Mouse (Mus musculus) 416B (cell line): Measurements from ENCODE around the gene Csmd2.

Experiments used
- DNase-seq: peaks from one replicate; pipeline ENCODE4 v3.0.0; 2011; ENCODE audit warnings: low read depth

Gene Csmd2

DNA sequence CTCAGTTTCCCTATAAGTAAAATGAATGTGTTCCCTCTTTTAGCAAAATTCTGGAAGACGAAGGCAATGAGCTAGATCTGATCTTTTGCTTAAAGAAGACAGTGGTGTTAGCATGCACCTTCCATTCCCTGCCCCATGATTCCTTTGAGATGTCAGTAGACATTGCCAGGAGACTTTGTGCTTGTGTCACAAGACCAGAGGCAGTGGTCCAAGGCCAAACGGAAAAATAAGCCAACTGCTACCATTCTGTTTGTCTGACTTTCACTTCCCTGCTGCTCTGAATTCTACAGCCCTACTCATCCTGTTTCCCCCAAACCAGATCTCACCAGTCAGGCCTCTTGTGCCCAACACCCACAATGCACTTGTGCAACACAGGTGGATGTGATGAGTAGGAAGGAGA lies 427.1 kb downstream of the Csmd2 start:
- no peak for DNase-seq

DNA sequence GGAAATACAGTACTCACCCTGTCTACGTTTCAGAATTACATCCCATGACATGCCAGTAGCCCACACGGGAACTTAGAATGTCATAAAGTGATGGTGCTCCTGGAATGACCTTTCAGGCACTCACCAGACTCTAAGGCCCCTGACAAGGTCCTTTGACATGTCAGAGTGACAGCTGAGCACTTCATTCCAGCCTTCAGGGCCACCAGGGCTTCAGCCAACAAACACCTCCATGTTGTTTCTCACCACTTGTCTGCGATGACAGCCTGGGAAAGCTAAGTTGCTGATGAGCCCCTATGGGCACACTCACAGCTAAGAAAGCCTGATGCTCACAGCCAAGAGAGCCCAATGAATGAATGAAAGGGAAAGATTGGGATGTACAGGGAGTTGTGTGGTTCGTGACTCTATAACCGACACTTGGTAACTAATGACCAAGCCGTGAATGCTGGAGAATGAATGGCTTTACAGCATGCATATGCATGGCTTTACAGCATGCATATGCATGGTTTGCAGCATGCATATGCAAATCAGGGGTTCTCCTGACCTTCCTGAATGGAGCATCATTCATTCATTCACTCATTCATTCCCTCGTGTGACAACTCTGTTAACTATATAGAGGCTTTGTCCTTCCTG lies 432.4 kb downstream of the Csmd2 start:
- no peak for DNase-seq

DNA sequence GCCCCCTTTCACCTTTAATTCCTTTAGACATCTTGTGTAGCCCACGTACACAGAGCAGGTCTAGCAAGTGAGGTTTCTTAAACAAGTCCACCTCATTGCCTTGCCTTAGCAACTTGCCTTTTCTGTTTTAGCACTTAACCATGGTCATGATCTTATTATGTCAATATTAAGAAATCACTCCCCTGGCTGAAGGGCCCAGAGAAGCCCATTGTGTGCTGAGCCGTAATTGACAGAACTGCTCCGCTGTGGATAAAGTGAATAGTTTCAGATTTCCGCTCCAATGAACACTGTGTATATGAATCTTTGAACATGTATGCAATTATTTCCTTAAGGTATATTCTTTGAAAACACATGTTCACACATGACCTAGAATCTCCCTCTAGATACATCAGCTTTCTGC lies 434.8 kb downstream of the Csmd2 start:
- DNase-seq = no peak

DNA sequence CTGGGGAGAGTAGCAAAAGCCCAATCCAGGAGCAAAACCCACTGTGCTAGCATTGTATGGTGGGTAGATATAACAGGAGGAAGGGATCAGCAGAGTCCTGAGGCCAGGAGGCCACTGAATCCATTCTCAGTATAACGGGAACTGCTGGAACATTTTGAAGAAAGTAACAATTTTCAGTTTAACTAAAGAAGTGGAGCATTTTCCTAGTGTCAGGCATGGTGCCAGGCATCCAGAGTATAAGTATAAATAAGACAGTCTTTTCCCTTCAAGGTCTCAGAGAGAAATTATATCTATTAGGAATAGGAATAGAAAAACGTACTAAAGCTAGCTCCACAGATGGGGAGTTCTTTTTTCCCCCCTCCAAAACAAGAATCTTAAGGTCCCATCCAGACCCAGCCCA lies 437.7 kb downstream of the Csmd2 start:
- no peak for DNase-seq

DNA sequence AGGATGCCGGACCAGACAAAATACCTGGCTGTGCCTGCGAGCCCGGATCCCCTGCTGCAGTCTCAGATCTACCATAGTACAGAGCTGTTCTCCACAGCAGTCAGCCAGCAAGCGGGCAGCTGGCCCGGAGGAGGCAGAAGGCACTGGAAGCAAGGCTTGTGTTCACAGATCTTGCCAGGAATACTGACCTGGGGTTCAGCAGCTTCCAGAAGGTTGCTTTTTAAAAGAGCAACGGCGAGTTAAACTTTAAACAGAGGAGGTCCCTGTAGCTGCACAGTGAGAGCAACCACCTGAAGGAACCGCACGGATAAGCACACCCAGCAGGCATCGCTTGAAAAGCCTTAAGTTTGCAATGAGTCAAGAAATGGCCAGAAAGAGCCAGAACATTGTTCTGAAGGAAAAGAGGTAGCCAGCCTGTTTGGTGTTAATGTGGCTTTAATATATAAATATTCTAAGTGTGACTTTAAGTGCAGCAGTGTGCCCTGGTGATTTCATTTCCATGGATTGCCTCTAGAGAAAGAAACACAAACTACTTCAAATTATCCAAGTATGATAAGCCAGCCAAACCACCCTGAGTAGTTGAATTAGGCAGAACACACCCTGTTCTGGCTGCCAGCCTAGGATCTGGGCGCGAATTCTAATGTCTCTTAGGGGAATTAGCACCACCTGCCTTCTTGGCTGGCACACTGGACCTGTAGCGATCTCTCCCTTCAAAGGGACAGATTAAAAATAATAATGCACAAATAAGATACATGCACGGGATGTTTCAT lies 439.8 kb downstream of the Csmd2 start:
- DNase-seq = no peak

DNA sequence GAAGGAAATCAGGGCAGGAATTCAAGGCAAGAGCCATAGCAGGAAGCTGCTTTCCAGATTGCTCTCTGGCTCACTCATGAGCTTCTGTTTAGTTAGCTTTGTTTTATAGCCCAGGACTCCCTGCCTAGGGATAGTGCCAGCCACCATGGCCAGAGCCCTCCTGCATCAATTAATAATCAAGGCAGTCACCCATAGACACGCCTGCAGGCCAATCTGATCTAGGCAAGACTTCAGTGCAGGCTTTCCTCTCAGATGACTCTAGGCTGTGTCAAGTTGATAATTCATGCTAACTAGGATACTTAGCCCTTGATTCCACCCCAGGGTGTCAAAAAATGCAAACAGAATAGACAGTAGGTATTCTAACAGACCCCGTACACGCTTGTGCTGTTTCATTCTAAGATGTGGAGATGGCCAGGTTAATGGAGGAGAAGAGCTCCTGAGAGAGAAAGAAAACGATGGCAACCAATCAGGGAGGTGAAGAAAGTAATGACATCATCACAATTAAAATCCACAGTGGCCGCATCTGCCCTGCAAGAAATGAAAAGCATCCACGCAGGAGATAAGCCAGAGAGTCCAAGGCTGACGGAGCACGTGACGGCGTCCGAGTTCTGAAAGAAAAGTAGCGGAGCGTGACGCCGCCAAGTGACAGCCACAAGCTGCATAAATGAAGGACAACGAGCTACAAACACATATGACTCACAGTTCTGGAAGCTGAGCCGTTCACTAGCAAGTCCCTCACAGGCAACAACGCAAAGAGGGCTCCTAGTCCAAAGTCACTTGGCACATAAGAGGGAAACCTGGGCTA lies 440.8 kb downstream of the Csmd2 start:
- no peak for DNase-seq

DNA sequence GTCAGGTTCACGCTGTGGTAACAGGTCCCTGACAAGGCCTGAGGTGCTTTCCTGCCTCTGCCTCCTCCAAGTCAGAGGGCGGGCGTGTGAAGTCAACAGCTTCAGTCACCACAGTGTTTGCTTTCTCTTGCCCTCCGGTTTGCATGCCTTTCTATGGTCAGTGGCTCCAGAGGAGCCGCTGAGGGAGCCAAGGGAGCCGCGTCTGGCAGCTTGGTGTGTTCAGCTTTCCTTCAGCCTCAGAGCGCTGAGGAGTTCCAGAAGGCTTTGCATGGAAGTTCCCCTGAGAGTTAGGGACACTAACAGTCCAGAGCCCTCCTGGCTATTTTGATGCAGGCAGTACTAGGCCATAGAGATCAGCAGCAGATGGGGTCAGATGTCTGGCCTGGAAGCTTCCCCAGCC lies 441.9 kb downstream of the Csmd2 start:
- no peak for DNase-seq

DNA sequence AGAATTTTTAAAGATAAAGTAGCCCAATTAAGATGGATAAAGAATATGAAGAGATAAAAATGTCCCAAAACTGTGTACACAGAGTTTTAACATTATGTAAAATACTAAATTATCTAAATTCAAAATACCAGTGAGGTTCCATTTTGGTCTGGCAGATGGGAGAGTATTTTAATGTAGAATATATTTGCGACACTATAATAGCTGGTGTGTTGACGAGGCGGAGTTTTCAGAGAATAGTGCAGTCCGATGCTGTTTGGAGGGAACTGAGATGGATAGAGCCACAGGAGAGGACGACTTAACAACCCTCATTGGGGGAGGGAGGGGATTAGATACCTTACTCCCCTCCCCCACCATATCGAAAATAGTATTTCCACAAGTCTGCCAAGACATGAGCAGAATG lies 452.9 kb downstream of the Csmd2 start:
- DNase-seq = no peak

DNA sequence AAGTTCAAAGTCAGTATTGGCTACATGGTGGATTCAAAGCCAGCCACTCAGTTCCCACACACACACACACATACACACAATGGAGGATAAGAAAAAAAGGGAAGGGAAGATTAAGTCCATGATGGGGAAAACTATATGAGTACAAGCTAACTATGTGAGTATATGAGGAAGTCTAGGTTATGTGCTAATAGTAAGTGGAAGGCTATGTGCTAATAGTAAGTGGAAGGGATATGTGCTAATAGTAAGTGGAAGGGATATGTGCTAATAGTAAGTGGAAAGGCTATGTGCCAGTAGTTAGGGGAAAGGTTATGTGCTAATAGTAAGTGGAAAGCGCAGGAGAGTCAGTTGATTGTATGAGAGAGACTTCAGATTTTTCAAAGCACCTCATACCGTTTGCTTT lies 453.6 kb downstream of the Csmd2 start:
- no peak for DNase-seq

DNA sequence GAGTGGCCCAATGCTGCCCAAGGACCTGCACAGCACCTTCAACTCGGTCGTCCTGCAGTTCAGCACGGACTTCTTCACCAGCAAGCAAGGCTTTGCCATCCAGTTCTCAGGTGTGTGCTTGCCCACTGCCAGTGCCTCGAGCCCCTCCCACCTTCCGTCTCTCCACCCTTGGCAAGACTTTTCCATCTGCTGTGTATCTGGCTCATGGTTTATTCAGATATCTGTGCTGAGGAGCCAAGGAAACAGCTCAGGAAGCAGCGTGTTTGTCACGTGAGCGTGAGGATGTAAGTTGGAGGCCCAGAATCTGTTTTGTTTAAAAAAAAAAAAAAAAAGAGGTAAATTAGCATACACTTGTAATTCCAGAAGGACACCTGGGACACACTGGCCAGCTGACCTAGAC lies 455.1 kb downstream of the Csmd2 start:
- DNase-seq = no peak

DNA sequence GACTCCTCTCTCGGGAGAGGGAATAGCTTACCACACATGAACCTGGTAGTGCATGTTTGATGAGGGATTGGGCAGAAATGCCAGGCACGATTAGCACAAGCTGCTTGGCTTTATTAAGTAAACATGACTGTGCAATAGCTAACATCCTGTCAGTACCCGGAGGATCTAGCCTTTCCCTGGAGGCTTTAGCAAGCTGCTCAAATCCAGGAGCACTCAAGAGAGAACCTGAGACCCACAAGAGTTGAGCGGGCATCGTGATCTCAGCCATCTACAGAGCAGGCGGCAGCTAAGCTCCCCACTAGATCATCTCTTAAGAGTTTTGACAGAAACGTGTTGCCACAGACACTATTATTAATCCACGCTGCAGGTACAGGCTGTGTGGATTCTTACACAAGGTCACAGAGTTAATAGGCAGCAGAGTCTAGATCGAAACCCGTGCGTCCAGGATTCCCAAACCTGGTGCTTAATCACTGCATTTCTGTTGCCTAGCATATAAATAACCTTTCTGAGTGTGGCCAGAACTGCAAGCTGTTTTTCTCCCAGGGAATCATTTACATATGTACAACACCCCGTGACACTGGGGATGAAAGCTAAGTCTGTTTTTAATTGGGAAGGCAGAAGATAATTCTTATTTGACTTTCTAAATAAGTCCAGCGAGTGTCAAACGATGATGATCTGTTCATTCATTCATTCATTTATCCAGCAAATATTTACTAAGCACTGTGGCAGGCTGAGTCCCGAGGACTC lies 458.0 kb downstream of the Csmd2 start:
- DNase-seq = no peak

DNA sequence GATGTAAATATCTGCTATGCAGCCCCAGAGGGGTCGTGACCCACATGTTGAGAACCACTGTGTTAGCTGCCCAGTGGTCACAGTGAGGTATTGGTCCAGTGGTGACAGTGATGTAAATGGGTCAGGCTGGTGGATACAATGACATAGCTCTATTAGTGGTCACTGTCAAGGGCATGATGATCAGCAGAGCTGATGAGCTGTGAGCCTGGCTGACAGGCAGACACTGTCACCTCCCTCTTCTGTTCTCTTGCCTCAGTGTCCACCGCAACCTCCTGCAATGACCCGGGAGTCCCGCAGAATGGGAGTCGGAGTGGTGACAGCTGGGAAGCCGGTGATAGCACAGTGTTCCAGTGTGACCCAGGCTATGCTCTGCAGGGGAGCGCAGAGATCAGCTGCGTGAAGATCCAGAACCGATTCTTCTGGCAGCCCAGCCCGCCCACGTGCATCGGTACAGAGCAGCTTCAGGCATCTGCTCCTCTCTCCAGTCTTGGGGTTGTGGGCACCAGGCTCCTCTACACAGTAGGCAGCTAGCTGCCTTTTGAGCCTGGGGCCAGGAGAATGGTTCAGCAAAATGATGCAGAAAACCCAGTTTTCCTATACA lies 461.3 kb downstream of the Csmd2 start:
- no peak for DNase-seq

DNA sequence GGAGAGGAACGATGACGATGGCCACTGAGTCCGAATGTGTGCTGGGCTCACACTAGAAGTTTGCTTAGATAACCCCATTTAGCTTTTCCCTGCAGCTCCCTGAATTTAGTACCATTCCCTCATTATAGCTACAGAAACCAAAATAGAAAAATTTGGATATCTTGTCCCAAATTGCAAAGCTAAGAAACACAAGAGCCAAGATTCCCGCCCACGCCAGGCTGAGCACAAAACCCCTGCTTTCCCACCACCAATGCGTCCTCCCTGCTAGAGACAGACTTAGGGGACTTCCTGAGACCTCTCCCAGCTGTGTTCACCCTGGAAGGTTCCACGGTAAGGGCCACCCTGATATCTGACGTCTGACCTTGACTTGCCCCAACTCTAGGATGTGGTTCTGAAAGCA lies 462.5 kb downstream of the Csmd2 start:
- no peak for DNase-seq

DNA sequence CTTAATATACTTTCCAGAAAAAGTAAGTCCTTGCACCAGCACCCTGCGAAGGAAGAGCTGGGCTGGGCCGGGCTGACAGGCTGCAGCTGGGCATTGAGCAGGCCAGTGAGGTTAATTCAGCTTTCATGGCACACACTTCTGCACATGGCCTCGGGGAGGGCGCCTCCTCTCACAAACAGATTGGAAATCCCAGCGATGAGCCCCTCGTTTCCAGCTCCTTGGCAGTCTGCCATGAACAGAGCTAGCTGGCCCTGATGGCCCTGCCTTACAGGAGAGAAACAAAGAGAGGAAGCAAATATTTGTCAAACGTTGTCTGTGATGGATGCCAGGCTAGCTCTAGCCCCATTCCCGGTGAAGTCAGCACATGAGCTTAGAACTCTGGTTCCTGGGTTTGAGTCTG lies 463.3 kb downstream of the Csmd2 start:
- no peak for DNase-seq

DNA sequence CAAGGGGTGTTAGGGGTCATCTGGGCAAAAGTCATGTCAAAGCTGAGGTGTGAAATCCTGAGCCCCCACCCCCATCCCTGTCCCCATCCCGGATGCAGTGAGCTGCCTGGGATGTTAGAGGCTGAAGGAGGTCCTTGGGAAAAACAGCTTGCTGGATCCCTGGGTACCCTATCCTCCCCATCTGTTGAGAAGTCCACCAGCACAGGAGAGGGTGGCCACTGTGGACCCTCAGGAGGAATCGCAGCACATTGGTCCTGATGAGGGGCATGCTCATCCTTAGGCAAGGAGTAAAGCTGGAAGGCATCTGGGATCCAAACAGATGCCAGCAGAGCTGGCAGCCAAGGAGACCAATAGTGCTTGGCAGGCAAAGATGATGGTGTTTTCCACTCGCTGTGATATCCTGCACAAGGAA lies 463.7 kb downstream of the Csmd2 start:
- DNase-seq = no peak

DNA sequence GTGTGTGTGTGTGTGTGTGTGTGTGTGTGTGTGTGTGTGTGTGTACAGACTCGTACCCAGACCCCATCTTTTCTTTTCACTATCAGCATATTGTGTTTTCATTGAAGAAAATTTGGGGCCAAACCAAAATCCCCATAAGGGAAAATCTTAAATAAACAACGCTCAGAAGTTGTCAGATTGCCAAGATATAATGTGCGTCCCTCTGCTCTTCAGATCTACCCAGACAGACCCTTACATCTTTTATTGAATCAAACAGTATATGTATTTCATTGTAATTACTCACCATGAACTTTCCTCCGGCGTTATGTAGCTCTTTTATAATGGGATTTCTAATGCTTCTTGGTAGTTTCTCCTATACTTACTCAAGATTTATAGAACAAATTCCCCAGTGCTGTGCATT lies 479.1 kb downstream of the Csmd2 start:
- no peak for DNase-seq

DNA sequence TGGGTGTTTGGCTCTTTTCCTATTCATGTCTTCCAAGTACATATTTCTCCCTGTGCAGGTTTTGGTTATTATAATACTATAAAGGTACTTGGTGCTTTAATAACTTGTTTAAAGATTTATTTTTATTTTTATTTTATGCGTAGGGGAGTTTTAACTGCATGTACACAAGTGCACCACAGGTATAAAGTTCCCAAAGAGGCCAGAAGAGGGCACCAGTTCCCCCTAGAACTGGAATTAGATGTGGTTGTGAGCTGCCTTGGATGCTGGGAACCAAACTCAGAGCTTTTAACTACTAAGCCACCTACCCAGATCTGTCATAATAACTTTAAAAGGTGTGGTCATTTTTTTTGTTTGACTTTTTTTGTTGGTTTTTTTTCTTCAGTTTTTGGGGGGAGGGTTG lies 480.4 kb downstream of the Csmd2 start:
- DNase-seq = no peak

DNA sequence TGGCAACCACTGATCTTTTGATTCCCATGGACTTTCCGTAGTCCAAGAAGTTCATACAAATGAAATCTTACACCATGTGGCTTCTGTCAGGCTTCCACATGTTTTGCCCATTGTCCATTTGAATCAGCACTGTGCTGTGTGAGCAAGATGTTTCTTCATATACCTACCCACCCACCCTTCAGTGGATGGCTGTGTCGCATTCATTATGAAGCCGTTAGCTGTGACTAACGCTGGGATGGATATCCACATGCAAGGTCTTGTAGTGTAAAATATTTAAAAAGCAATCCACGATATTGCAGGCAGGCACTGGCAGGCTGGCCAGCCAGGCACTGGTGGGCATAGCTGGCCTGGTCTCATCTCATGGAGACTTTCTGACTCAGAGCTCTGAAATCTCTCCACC lies 488.6 kb downstream of the Csmd2 start:
- DNase-seq = no peak

DNA sequence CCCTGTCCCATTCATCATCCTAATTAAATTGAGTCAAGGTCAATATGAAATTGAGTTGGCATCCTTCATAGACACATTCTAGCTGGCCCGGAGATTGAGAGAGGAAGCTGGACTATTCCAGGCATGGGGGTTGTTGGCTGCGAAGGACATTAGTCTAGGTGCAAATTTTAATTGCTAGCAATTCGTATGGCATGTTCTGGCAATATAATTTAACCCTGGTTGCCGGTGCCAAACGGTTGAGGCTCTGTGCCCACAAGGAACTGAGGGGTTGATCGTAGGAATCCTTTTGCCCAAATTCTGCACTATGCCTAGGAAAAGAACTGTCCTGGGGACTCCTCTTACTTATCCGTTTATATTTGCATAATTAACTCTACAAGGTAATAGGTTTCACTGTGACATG lies 496.2 kb downstream of the Csmd2 start:
- no peak for DNase-seq

DNA sequence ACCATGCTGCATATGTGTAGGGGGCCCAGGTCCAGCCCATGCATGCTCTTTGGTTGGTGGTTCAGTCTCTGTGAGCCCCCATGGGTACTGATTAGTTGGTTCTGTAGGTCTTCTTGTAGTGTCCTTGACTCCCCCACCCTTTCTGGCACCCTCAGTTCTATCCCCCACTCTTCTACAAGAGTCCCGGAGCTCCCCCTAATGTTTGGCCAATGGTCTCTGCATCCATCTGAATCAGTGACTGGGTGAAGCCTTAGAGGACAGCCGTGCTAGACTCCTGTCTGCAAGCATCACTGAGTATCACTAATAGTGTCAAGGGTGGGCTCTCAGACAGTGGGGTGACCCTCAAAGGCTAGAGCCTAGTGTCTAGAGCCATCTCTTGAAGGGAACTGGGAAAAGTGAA lies 497.0 kb downstream of the Csmd2 start:
- DNase-seq = no peak

DNA sequence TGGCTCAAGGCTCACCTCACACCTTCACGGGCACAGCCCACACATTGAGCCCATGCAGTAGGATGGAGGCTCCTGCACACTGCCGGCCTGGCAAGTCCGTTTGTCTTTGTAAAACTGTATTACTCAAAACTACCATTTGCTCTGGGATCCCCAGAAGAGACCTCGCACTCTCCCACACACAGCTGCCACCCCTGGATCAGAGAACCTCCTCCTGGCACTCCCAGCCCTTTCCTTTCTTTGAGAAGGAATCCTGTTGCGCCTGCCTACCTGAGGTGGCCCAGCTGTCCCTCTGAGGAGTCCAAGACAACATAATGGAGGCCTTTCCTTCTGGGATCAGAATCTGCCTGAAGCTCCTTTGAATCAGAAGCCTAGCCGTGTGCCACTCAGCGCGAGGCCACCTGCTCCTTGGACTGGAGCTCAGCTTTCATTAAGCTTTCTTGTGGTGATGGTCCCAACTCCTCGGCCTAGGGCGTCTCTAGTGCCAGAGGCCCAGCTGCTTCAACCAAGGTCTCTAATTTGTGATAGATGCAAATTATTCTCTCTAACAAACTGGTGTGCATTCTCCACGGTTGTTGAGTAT lies 502.0 kb downstream of the Csmd2 start:
- no peak for DNase-seq

DNA sequence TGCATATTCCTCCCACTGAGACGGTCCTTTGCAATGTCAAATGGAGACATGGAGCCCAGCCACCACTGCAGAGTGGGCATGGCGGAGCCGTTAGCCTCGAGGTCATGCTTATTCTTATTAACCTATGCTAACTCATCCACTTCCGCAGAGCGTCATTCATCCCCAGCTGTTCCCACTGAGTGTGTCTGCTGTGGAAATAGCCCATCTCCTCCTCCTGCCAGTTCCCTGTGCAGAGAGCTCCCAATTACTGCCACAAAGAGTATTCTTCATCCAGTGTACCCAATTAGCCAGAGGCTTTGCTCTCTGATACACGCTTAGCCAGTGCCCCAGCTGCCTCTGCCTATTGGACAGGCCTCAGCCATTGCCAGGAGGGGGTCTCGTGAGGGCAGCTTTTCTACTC lies 504.4 kb downstream of the Csmd2 start:
- DNase-seq = no peak
